26 mouse cellular contexts compared by ENCODE assay signal in genomic region chr5:148687827-148688226, GRCm38 (mm10).
DNase-seq lines count a peak whose midpoint lies in the region; ATAC-seq lines count a peak whose summit lies in the region.
"Had no signal": no experiment of that assay in that cellular context is flagged by ENCODE, and none has a peak within 500 bp of the region (broad histone marks: within the 10 kb centered on the region; RNA-seq: fewer than 3 reads in every experiment).

No protein-coding gene starts in this region.

- no peak overlapping the region for H3K9ac ChIP-seq in forebrain, embryonic 14.5 days (ENCODE audit: low read length)
- no peak overlapping the region for H3K9ac ChIP-seq in forebrain, embryonic 11.5 days (ENCODE audit: low read length)
- no peak overlapping the region for H3K9ac ChIP-seq in liver, embryonic 12.5 days
- no peak overlapping the region for H3K9ac ChIP-seq in liver, embryonic 11.5 days (ENCODE audit: low read depth, low read length)
- H3K9ac ChIP-seq in neural tube, embryonic 13.5 days, result no peak overlapping the region
- H3K9ac ChIP-seq: embryonic facial prominence, embryonic 12.5 days; heart, embryonic 12.5 days; liver, embryonic 14.5 days had no signal

- peak overlapping the region; percentile 53; the same call in 1 of the 2 replicates for H3K27ac ChIP-seq in forebrain, embryonic 14.5 days (ENCODE audit: low read depth, low read length)
- no peak overlapping the region for H3K27ac ChIP-seq in forebrain, embryonic 11.5 days (ENCODE audit: low read depth, low read length)
- H3K27ac ChIP-seq in liver, embryonic 12.5 days, result 0 out of 2 replicates have a peak overlapping the region, but pooled peaks have one; percentile 42
- H3K27ac ChIP-seq in liver, embryonic 11.5 days (ENCODE audit: low read depth, low read length), result no peak overlapping the region
- peak overlapping the region; percentile 59 for H3K27ac ChIP-seq in neural tube, embryonic 13.5 days (replicated peaks)
- H3K27ac ChIP-seq: embryonic facial prominence, embryonic 12.5 days; heart, adult 2 months; liver, embryonic 14.5 days; macrophage had no signal

- 40% methylated on average over 3 of the region's 3 CpGs for WGBS in forebrain, embryonic 14.5 days
- WGBS in forebrain, embryonic 11.5 days, result 68% methylated on average over 3 of the region's 3 CpGs
- 72% methylated on average over 3 of the region's 3 CpGs for WGBS in liver, embryonic 12.5 days (ENCODE audit: insufficient replicate concordance)
- 71% methylated on average over 3 of the region's 3 CpGs for WGBS in liver, embryonic 11.5 days
- 53% methylated on average over 3 of the region's 3 CpGs for WGBS in neural tube, embryonic 13.5 days

- H3K27me3 ChIP-seq in forebrain, embryonic 14.5 days (replicated peaks; ENCODE audit: control insufficient read depth, insufficient read depth, low read length), result no peaks in the 10 kb centered on the region
- H3K27me3 ChIP-seq in forebrain, embryonic 11.5 days (ENCODE audit: control insufficient read depth, insufficient read depth, low read length), result no peaks in the 10 kb centered on the region
- no peaks in the 10 kb centered on the region for H3K27me3 ChIP-seq in liver, embryonic 12.5 days (replicated peaks)
- no peaks in the 10 kb centered on the region for H3K27me3 ChIP-seq in liver, embryonic 11.5 days (replicated peaks; ENCODE audit: control insufficient read depth, insufficient read depth, low read length)
- H3K27me3 ChIP-seq in neural tube, embryonic 13.5 days, result no peaks in the 10 kb centered on the region
- H3K27me3 ChIP-seq: embryonic facial prominence, embryonic 12.5 days; heart, embryonic 12.5 days had no signal

- no peaks in the 10 kb centered on the region for H3K36me3 ChIP-seq in forebrain, embryonic 14.5 days (ENCODE audit: control insufficient read depth, insufficient read depth, low read length)
- no peaks in the 10 kb centered on the region for H3K36me3 ChIP-seq in forebrain, embryonic 11.5 days (ENCODE audit: control insufficient read depth, insufficient read depth, low read length)
- H3K36me3 ChIP-seq in liver, embryonic 12.5 days, result no peaks in the 10 kb centered on the region
- H3K36me3 ChIP-seq in liver, embryonic 11.5 days (ENCODE audit: control insufficient read depth, insufficient read depth, low read length), result no peaks in the 10 kb centered on the region
- H3K36me3 ChIP-seq in neural tube, embryonic 13.5 days, result no peaks in the 10 kb centered on the region
- H3K36me3 ChIP-seq: embryonic facial prominence, embryonic 12.5 days; heart, embryonic 12.5 days had no signal

- DNase-seq in forebrain, embryonic 14.5 days (ENCODE audit: low spot score), result no peak
- no peak for DNase-seq in forebrain, embryonic 11.5 days (ENCODE audit: low spot score)
- no peak for DNase-seq in liver, embryonic 11.5 days (ENCODE audit: low spot score)
- no peak for DNase-seq in neural tube, embryonic 10.5 days (ENCODE audit: extremely low spot score, low spot score)
- no peak for DNase-seq in thymus, adult 18-20 months
- no peak for DNase-seq in retina, embryonic 14.5 days (ENCODE audit: low spot score)
- DNase-seq: adrenal gland, postnatal 10 days; cerebellum, adult 11 months; embryo, embryonic 11 days; heart, postnatal 4 days; kidney, adult 9 months; kidney, postnatal 10 days; lung, adult 2 months; lung, postnatal 10 days; right cerebral cortex, adult 18-20 months; spleen, adult 18-20 months; thymus, postnatal 25 days had no signal

- no peak for ATAC-seq in forebrain, embryonic 14.5 days
- no peak for ATAC-seq in forebrain, embryonic 11.5 days (replicated peaks; ENCODE audit: low FRiP score)
- no peak for ATAC-seq in liver, embryonic 12.5 days
- no peak for ATAC-seq in liver, embryonic 11.5 days (replicated peaks; ENCODE audit: low FRiP score)
- ATAC-seq in neural tube, embryonic 13.5 days (ENCODE audit: low read depth), result no peak
- ATAC-seq: activated CD4-positive, CD25-positive, alpha-beta regulatory T cell, adult 4 months; intestine, postnatal 0 days had no signal

- H3K4me2 ChIP-seq in forebrain, embryonic 14.5 days (ENCODE audit: low read length), result no peak overlapping the region
- H3K4me2 ChIP-seq in forebrain, embryonic 11.5 days (ENCODE audit: low read depth, low read length, severe bottlenecking), result no peak overlapping the region
- H3K4me2 ChIP-seq in liver, embryonic 12.5 days, result no peak overlapping the region
- no peak overlapping the region for H3K4me2 ChIP-seq in liver, embryonic 11.5 days
- H3K4me2 ChIP-seq in neural tube, embryonic 13.5 days, result no peak overlapping the region
- H3K4me2 ChIP-seq: embryonic facial prominence, embryonic 12.5 days; heart, embryonic 12.5 days had no signal

- peaks cover 19% of the 10 kb centered on the region for H3K4me1 ChIP-seq in forebrain, embryonic 14.5 days (ENCODE audit: control insufficient read depth, insufficient read depth, low read length)
- peaks cover 2% of the 10 kb centered on the region for H3K4me1 ChIP-seq in forebrain, embryonic 11.5 days (replicated peaks; ENCODE audit: control insufficient read depth, insufficient read depth, low read length)
- H3K4me1 ChIP-seq in liver, embryonic 12.5 days, result peaks cover 66% of the 10 kb centered on the region
- H3K4me1 ChIP-seq in liver, embryonic 11.5 days (replicated peaks; ENCODE audit: control insufficient read depth, insufficient read depth, low read length), result peaks cover 30% of the 10 kb centered on the region
- peaks cover 41% of the 10 kb centered on the region for H3K4me1 ChIP-seq in neural tube, embryonic 13.5 days (replicated peaks)

- H3K4me3 ChIP-seq in forebrain, embryonic 14.5 days (ENCODE audit: low read depth, low read length), result no peak overlapping the region
- no peak overlapping the region for H3K4me3 ChIP-seq in forebrain, embryonic 11.5 days (ENCODE audit: low read depth, low read length)
- no peak overlapping the region for H3K4me3 ChIP-seq in liver, embryonic 12.5 days
- no peak overlapping the region for H3K4me3 ChIP-seq in liver, embryonic 11.5 days (ENCODE audit: low read depth, low read length)
- H3K4me3 ChIP-seq in neural tube, embryonic 13.5 days, result no peak overlapping the region
- H3K4me3 ChIP-seq: embryonic facial prominence, embryonic 12.5 days; heart, adult 2 months; heart, embryonic 12.5 days had no signal

- H3K9me3 ChIP-seq in forebrain, embryonic 14.5 days (replicated peaks; ENCODE audit: control insufficient read depth, low read length), result no peaks in the 10 kb centered on the region
- H3K9me3 ChIP-seq in forebrain, embryonic 11.5 days (ENCODE audit: control insufficient read depth, low read length), result no peaks in the 10 kb centered on the region
- H3K9me3 ChIP-seq in liver, embryonic 12.5 days (replicated peaks), result no peaks in the 10 kb centered on the region
- H3K9me3 ChIP-seq in liver, embryonic 11.5 days (ENCODE audit: control insufficient read depth, low read length), result no peaks in the 10 kb centered on the region
- no peaks in the 10 kb centered on the region for H3K9me3 ChIP-seq in neural tube, embryonic 13.5 days
- H3K9me3 ChIP-seq: embryonic facial prominence, embryonic 12.5 days had no signal

Comparison
In these comparisons a context has a peak if more than half of its experiments do, and no peak if none do; other contexts are left out.
1. H3K27ac ChIP-seq: peak in forebrain, embryonic 14.5 days (single experiment), liver, embryonic 12.5 days (single experiment) and neural tube, embryonic 13.5 days (single experiment); none in forebrain, embryonic 11.5 days (single experiment) and liver, embryonic 11.5 days (single experiment).